Mouse (Mus musculus): Measurements from ENCODE around the gene Igf1.

GRCm38 (mm10) chr10:87859453-87859852 lies 1.4 kb downstream of the Igf1 start:
- TF ChIP-seq CTCF (IDR thresholded peaks at IDR 0.05; ENCODE audit: borderline replicate concordance, insufficient read depth, low read length) (no peak), POLR2A (IDR thresholded peaks at IDR 0.05; ENCODE audit: low read depth, low read length) (no peak)

Data from embryonic fibroblast, embryonic 13.5 days (primary cell).